Mouse (Mus musculus) testis, adult 10 weeks (tissue): Measurements from ENCODE around the gene Mup19. TPM values are rescaled to one million over a fixed set of nuclear protein-coding genes. Genes with fewer than 3 reads are reported as not detected.

Experiments used
- polyA plus RNA-seq: library from polyadenylated mRNA; stranded (reverse); fragments of 350-450 nt; fragmentation: Illumina TruSeq; extraction: RNeasy Lipid Tissue Mini Kit (QIAGEN cat#74804); gene quantifications from one replicate; pipeline ENCODE4 v1.2.3, GENCODE M21; 2014; ENCODE audit warnings: low read depth, low replicate concordance

Mup19 gene
- 0.34 TPM for polyA plus RNA-seq

GRCm38 (mm10) chr4:61782169-61782568, at the start of gene Mup19:
Gene Mup19 (minus strand): TSS chr4:61782269.

Other genes with a start within 250 kb of the Mup19 start
- 0.24 TPM for gene Mup17, start 186.4 kb downstream of the Mup19 start, polyA plus RNA-seq
- not detected for gene Mup18, start 108.1 kb downstream of the Mup19 start, polyA plus RNA-seq
- not detected for gene Mup5, start 53.0 kb upstream of the Mup19 start, polyA plus RNA-seq